Mouse (Mus musculus) monocyte, adult 2 months (primary cell): ENCODE measurements at regions not wholly inside any gene's neighbourhood (a gene's known extent, or its start where the extent isn't known, plus 50 kb on each side); places are given as distances from the start of the nearest gene placed in this dataset.

Source experiments
- DNase-seq, 2 experiments: peaks; one replicate each; pipeline ENCODE4 v3.0.0; 2022; ENCODE audit warnings: low spot score in 2 of 2, low read depth in 1 of 2

- no peak for DNase-seq
These were observed 66.4 kb upstream of the Bmp2k start for GRCm38 (mm10) chr5:96931091-96931490.

GRCm38 (mm10) chr5:96931576-96932152 lies 65.8 kb upstream of the Bmp2k start:
- no peak for DNase-seq

DNA sequence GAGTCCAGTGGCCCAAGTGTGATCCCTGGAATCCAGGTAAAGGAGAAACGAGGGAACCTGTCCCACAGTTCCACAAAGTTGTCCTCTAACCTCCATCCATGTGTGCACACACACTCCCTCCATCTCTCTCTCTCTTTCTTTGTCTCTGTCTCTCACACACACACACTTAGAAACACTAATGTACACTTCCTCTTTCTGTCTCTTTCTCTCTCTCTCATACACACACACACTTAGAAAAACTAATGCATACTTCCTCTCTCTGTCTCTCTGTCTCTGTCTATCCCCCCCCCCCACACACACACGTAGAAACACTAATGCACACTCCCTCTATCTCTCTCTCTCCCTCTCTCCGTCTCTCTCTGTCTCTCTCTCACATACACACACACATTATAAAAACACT lies 61.2 kb upstream of the Bmp2k start:
- DNase-seq: no peak

- DNase-seq: no peak
These were observed 58.8 kb upstream of the Bmp2k start for GRCm38 (mm10) chr5:96938718-96939117.

GRCm38 (mm10) chr5:96939273-96939672 lies 58.2 kb upstream of the Bmp2k start:
- no peak for DNase-seq

DNA sequence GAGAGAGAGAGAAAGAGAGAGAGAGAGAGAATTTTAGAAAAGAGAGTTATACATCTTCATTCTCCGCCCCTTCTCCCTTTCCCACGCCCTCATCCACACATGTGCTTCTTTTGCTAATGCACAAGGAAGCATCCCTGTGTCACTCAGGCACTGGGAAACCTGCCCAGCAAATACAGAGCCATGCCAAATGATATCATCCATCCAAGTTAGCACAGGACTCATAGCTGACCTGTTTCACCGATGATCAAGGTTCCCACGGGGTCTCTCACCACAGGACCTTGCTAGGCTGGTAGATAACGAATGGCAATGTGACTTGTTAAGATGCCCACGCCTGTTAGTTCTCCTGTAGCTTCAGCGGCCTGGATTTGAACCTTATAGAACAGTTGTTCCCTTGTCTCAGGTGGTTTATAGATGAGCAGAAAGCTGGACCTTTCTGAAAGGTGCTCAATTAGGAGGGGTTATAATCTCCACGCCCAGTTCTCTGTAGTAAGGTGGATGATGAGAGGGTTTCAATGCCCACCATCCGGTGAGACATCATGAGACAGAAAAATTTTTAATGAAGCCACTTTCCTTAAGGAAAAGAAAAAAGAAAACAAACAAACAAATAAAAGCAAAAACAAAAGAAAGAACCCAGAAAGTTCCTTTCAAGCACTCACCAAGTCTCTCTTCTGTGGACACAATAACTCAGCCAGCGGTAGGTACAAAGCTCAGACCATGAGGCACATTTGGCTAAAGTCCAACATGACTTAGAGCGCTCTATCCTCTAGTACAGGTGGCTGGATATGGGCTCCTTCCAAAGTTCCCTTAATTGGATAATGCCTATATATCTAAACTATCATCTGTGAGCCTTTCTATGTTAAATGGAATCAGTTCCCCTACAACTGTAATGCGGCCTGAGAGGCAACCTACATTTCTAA lies 57.1 kb upstream of the Bmp2k start:
- no peak for DNase-seq

DNA sequence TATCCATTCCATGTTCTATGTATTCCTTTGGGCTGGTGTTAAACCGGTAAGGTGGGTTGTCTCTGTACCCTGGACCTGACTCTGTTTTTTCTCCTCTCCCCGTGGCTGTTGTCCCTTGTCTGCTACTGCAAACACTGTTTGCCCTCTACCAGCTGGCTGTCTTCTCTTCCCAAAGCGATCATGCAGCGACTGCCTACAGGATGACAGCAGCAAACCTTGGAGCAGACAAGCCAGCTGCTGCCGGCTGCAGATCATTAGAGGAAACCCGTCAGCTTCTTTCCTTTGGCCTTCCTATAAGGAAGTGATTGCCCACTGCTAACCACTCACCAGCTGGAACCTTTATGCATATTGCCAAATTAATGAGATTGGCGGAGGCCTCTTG lies 56.4 kb upstream of the Bmp2k start:
- DNase-seq: no peak

DNA sequence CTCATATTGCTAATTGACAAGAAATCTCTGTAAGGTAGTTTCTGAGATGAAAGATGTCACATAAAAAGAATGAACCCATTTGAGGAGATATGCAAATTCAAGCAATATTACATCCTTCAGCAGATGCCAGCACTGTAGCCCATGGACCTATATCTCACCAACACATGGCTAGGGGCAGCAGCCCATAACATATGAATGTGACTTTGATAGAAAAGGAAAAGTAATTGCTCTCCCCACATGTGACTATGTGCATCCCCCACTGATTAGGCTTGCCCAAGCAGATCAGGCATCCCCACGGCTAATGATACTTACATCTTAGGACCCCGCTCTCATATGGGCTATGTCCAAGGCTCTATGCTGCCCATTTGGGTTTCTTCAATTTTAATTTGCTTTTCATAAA lies 56.0 kb upstream of the Bmp2k start:
- DNase-seq: no peak
